Mouse (Mus musculus) T-helper 2 cell (primary cell): ENCODE measurements at regions not wholly inside any gene's neighbourhood (a gene's known extent, or its start where the extent isn't known, plus 50 kb on each side); places are given as distances from the start of the nearest gene placed in this dataset.
"Not testable (repeated sequence)": the region's sequence is repeated elsewhere in the genome, so short reads cannot be mapped to it uniquely, and the experiment has no call there.

Source experiments
- in situ Hi-C: fragments of 300-600 bp; cut with MboI, MseI; formaldehyde crosslinking; loops from one replicate; pipeline ENCODE4 v1.15.1; 2025; ENCODE audit warnings: high pct_unique_total_duplicates

DNA sequence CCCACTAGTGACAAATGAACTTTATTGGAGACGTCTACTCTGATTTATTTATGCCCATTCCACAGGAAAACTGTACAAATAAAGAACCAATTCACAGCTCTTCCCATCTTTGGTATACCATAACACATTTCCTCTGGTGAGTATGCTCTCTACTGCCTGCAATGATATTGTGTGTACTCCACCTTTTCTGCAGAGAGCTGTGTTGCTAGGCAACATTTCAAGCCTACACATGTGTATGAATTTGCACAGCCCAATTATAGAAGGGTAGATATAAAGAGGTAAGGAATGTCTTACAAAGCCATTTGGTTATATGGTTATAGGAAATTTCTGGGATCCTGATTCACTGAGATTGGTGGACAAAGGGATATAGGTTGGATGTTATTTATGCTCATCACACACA lies 227.4 kb downstream of the 4931408C20Rik start:
- in situ Hi-C loops, result loop anchor here (10.0 kb wide), 1 partner anchor 985 kb away; no protein-coding TSS in a partner anchor

DNA sequence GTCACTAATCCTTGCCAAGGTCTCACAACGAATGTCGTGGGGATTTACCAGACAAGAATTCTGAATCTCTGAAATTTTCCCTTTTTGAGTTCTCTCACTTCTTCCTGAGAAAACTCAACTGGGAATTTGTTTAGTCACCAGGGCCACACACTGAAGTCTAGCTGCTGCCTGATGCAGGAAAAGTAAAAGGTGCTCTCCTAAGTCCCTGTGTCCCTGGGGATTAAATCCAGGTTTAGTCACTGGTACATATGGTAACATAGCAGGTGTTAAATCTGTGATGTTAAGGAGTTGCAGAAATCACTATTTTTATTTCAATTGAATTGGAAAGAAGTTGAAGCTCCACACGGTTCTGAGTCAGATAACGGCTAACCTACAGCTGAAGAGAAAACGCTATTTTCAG lies 260.9 kb downstream of the 4931408C20Rik start:
- in situ Hi-C loops, result no loop called here

DNA sequence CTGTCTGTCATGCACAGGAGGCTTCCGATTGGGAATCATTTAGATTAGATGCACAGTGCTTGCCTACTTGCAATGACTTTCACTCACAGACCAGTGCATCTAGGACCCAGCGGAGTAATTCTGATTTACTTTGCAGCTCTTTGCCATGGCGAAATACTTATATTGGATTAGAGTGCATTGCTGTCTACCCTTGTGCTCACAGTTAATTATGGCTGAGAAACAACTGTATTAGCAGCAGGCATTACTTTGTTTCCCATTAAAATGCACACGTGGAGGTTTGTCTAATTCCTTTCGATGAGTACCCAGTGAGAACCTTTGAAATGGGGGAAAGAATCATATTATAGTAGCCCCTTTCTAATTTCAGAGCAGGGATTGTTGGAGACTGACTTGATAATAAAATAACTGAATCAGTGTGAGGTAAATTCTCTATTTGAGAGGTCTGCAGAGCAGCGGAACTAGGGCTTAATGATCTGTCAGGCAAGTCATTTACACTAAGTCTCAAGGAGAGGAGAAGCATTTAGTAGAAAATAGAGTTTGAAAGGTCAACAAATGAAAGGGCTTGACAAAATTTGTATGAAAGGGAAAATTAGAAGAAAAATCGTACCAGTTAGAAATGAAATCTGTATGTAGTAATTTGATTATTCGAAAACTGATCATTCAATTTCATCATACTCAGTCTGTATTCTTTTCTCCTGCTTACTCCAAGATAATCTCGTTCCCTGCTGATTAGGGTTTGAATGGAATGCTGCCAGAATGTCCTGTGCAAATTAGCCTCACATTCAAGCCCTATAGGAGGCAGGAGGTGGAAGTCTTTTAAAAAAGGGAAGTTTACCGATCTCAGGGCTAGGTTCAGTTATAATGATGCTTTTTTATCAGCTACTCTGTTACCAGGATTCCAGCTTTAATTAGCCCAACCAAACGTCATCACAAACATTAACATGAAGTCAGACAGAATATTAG lies 299.0 kb downstream of the 4931408C20Rik start:
- in situ Hi-C loops, result no loop called here

DNA sequence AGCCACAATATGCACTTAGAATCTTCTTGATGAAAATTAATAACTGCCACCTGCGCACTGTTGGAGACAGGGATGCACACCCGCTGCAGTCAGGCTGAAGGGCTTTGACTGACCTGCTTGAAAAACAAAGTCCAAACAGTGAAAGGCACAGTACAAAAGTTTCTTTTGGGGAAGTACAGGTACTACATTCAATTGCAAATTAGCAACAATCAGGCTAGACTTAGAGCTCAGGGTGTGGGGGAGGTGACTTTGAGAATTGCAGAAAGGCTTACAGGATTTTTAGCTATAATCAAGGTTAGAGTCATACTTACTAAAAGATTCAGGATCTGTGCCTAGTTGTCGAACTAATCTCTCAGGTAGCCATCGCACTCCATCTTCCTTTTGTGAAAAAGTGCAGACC lies 346.7 kb downstream of the 4931408C20Rik start:
- in situ Hi-C loops, result no loop called here

DNA sequence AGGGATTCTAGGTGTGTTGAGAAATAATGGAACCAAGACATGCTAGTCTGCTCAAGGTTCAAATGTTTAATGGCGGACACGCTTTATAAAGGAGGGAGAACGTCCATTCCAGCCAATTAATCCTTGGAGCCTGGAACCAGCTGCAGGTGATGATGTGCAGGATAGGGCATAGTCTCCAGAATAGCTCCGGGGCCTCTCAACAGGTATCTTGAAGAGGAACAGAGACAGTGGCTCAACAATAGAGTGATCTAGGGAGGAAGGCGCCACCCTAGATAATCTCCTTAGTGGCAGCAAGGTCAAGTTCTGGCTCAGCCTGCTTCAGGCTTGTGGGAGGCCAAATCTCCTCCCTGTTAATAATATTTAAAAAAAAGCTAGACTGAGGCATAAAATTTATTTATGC lies 347.4 kb downstream of the 4931408C20Rik start:
- in situ Hi-C loops, result not testable (repeated sequence)

DNA sequence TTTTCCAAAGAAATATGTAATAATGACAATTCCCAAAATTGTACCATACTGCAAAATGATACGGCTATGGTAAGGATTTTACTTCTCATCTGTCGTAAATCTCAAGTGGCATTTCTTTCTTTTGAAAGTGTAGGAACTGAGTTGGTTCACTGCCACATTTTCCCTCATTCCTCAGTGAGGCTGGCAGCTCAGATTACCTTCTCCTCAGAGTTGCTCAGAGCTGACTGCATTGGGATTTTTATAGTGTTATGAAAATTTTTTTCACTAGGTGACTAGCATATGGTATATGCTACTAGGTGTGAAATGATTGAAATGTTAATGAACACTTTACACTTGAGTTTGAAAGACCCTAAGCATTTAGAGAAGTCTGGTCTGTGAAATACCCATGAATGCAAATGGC lies 397.7 kb downstream of the 4931408C20Rik start:
- in situ Hi-C loops, result no loop called here

DNA sequence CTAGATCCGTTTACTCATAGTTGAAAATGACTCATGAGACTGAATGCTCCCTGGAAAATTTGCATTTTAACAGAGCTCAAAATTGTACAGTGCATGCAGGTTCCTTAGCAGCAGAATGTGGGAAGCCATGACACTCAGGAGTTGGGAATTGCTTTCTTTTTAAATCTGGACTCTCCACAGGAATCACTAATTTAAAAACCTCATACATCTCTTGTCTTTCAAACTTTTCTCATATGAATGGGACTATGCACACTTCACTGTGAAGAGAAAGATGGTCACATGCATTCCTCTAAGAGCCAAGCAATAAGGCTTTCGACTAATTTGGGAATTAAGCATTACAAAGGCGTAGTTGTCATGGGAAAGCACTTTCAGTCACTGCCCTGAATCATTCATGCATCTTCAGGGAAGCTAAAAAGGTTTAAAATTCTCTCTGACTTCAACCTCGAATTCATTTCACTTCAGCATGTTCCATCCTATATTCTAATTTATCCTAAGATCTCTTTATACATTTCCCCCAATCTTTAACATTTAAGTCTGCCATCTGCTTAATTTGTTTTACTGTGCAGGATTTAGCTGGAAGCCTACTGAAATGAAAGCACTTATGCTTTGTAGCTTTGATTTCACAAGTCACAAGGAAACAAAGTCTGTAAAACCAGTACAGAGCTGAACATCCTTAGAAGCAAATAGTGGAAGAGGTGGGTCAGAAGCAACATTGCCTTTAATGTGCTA lies 404.2 kb downstream of the 4931408C20Rik start:
- in situ Hi-C loops, result no loop called here

DNA sequence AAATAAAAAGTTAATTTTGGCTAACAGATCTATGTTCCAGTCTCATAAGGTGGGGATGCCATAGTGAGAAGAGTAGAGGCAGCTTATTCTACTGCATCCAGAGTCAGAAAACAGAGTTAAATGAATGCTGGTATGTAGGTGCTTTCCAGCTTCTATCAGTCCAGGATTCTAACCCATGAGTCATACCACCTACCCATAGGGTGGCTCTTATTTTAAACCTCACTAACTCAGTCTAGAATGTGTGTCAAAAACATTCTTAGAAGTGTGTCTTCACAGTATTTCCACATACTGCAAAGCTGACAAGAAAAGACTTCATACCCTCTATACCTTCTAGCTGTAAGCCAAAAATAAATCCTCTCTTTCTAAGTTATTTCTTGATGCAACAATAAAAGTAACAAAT lies 410.7 kb downstream of the 4931408C20Rik start:
- in situ Hi-C loops, result no loop called here

DNA sequence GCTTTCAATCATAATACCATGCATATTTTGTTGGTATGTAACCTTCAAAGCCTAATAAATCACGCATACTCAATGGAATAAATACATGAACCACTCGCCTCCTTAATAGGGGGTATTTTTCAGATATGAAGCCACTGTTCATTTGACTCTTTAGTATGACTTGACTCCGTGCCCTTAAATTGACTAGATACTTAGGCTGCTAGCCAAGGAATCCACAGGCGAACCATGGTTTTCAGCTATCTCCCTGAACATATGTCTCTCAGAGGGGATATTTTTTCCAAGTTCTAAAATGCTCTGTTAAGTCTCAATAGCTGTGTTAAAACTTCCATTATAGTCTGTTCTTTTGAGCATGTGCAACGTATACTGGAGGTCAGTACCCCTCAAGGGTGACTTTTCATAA lies 413.8 kb upstream of the Adgrb3 start:
- in situ Hi-C loops, result no loop called here

DNA sequence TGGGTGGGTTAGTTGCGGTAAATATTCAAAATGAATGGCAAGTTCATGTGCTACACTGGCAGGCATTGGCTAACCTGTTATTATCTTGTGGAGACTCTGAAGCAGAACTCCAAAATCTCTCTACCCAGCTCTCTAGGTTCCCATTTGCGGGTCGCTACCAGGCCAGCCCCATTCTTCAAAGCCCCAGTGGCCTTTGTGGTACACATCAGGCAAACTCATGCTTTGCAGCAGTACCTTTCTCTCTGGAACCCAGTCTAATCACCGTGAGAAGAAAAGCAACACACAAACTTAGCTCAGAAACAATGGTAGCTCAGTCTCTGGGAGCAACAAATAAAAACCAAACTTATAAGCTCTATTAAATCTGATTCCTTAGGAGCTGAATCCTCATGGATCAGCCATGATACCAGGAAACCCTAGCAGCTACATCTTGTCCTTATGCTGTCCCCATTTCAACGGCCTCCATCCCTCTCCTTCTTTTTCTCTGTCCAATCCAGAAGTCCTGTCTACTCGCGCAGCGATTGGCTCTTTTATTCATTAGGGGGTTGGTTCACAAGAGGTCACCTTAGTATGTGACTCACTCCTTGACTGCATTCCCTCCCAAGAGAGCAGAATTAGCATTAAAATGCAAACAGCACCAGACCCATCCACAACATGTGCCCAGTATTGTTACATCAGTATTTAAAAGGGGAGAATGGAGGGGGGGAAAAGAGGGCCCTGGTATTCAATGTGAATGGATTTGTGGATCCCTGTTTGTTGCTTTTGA lies 400.0 kb upstream of the Adgrb3 start:
- in situ Hi-C loops, result no loop called here

DNA sequence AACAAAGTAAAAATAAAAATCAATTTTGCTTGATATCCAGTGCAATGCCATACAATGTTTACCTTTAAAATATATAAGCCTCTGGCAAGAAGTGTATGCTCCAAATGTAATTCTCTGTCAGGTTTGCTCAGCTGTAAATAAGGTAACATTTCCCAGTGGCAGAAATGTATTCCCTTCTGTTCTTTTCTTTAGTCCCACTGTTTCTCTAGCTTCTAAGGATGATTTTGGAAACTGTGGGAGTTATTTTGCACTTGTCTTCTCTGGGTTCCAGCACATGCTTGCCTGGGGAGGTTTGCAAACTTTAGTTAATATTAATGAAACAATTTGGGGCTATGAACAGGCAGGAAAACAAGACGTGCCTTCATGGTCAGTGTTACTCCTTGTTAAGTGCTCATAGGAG lies 374.9 kb upstream of the Adgrb3 start:
- in situ Hi-C loops, result no loop called here
